Mouse (Mus musculus): Measurements from ENCODE around the gene Gm14409.
"Not testable (repeated sequence)": the region's sequence is repeated elsewhere in the genome, so short reads cannot be mapped to it uniquely, and the experiment has no call there.

The Gm14409 gene

DNA sequence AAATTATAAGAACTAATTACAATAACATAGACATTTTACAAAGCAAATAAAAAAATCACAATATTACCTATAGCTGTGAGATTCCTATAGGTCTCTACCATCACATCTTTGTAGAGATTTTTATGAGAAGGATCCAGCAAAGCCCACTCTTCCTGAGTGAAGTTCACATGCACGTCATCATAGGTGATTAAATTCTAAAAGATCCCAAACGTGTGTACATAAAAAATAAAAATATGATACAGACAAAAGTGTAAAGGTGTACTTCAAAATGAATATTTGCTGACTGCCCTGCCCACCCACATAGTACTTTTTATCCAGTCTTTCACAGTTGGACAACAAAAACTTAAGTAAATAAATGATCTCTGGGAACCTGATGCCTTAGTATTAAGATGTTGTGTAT lies at the start of gene Gm14409:
Gene Gm14409, minus strand, starts transcription at position 101 of the 400 bp plus-strand sequence.
- not testable (repeated sequence) for DNase-seq

- not testable (repeated sequence) for DNase-seq
Observed at GRCm38 (mm10) chr2:177309627-177310026, 42.8 kb upstream of the Gm14409 start.

GRCm38 (mm10) chr2:177304980-177305379 lies 38.1 kb upstream of the Gm14409 start:
- not testable (repeated sequence) for DNase-seq

- not testable (repeated sequence) for DNase-seq
Observed at GRCm38 (mm10) chr2:177283701-177284100, 16.9 kb upstream of the Gm14409 start.

DNA sequence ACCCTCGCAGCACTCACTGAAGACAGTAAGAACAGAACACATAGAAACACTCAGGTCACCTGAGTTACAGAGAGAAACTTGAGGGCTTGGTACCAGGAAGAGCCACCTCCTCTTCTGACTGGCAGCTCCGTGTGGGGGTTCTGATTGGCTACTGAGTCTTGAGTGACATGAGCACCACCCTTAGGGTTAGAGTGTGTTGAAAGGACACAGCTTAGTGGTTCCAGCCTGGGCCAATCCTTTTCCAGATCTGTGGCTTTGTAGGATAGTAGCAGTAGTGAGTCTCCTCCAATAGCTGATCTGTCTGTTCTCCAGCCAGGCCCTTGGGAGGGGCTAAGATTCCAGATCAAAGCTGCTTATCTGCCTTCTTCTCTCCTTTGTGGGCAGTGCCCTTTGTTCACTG lies 10.9 kb upstream of the Gm14409 start:
- DNase-seq, result not testable (repeated sequence)

DNA sequence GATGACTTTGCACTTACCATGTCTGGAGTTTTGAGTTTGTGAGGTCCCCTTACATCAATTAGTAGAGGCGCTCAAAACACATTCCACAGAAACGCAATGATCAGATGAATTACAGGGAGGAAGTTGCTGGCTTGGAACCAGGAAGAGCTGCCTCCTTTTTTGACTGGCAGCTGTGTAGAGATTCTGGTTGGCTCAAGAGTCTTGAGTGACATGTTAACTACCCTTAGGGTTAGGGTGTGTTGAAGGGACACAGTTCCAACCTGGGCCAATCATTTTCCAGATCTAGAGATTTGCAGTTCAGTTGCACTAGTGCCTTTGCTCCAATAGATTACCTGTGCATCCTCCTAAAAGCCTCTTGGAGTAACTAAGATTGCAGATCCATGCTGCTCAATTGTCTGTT lies 5.4 kb upstream of the Gm14409 start:
- DNase-seq, result not testable (repeated sequence)

- DNase-seq, result not testable (repeated sequence)
Observed at GRCm38 (mm10) chr2:177247449-177247848, 19.4 kb downstream of the Gm14409 start.

DNA sequence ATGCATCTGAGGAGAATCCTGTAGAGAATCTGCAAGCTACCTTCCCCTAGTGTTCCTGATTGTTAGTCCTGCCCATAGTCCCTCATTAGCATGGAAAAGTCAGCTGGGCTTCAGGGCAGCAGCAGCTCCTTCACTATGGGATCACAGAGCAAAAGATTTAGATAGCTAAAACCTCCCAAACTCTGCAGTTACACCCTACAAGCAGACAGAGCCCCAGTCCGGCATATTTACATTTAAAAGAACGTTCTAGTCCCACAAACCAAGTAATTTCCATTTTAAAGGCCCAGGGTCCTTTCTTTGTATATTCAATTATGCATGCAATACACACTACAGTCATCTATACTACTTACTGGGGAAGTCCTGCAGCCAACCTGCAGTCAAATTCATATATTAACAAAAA lies 36.4 kb downstream of the Gm14409 start:
- not testable (repeated sequence) for DNase-seq

Data from cerebellum, postnatal 14 days (tissue).